Mouse (Mus musculus) retina, postnatal 1 day (tissue): ENCODE measurements at regions not wholly inside any gene's neighbourhood (a gene's known extent, or its start where the extent isn't known, plus 50 kb on each side); places are given as distances from the start of the nearest gene placed in this dataset.
"Not testable (repeated sequence)": the region's sequence is repeated elsewhere in the genome, so short reads cannot be mapped to it uniquely, and the experiment has no call there.

Source experiments
- DNase-seq: peaks from one replicate; pipeline ENCODE4 v3.0.0-alpha.2; 2012

DNA sequence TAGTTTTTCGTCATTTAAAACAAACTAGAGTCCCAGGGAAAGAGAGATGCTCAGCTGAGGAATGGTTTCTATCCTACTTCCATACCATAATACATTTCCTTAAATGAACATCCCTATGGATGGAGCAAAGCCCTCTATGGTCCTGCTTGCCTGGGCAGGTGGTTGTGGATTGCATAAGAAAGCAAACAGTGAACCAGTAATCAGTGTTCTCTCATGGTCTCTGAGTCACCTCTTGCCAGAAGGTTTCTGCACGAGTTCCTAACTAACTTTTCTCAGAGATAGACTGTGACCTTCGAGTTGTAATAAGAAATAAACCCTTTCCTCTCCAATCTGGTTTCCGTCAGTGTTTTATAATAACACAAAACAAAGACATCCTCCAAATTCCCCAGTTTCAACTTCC, 62.9 kb upstream of the Bet1 start:
- no peak for DNase-seq

DNA sequence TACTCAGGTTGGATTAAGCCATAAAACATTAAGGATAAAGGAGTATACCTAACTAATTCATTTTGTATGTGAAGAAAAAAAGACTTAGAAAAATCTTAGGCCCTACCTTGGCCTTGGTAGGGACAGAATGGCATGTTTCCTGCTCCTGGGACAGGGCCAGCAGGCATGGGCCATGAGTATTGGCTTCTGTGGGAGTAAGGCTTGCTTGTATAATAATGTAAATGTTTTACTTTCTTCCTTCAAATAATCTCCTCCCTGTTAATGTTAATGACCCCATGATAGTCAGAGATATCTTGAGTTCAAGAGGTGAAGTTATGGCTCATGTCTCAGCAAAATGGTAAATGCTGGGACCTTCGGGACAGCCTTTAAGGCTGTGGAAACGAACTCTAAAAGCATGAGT, 71.5 kb upstream of the Bet1 start:
- DNase-seq, result no peak

DNA sequence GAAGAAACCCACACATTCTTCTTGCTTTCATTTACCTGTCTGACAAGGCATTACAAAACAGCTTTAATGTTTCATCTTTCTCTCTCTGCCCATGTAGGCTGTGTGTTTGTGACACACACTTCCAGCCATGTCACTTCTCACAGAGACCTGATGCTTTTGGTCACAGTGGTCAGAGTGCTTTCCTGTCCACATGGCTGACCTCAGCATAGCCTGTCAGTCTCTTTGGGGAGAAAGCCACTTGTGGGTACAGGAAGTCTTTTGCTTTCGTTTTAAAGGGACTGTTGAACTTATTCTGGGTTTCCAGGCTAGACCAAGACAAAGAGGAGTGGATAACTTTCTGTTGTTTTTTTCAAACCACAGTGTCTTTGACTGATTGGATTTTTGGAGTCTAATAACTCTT, 77.0 kb upstream of the Bet1 start:
- no peak for DNase-seq

DNA sequence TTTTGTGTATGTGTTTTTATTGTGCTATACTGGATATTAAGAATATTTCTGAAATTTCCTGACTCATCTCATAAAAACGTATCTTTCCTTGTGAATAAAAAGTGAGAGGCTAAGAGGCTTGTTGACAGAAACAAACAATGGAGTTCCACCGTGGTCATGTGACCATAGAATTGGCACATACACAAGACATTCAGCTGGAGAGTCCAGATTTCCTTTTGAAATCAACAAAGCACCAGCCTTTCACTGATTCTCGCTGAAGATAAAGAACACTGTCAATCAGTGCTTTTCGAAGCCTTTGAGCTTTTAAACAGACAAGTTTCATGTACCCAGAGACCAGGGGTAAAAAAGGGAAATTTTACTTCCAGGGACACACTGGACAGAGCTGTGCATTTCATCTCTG, 80.3 kb upstream of the Bet1 start:
- no peak for DNase-seq

DNA sequence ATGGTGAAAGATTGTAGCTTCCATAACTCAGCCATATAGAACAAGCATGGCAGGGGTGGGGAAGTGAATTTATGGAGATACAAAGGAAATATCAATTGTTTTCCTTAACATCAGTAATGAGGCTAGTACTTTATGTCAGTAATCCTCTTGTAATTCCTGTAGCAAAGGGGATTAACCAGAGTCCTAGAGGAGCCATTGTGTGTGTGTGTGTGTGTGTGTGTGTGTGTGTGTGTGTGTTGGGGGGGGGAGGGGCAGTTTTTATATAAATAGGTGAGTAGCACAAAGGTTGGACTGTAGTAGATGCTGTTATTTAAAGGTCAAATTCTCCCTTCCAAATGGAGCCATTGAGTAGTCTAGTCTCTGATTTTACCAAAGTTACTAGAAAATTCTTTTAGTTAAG, 81.0 kb upstream of the Bet1 start:
- DNase-seq, result no peak

DNA sequence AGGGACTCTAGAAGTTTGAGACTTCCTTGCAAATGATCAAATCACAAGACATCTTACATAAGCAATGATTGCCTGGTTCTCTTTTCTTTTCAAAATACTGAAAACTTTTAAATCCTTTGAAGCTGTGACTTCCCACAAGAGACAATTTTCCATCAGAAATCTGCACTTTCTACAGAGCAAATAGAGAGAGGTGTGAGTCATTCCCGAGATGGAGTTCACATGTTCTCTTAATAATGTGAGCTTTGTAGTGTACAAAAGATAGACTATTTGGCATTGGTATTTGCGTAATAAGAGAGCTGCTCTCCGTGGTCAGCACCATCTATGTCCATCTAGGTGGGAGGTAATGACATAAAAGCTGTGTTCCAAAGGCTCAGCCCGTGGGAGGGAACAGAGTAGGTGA, 84.8 kb upstream of the Bet1 start:
- no peak for DNase-seq

DNA sequence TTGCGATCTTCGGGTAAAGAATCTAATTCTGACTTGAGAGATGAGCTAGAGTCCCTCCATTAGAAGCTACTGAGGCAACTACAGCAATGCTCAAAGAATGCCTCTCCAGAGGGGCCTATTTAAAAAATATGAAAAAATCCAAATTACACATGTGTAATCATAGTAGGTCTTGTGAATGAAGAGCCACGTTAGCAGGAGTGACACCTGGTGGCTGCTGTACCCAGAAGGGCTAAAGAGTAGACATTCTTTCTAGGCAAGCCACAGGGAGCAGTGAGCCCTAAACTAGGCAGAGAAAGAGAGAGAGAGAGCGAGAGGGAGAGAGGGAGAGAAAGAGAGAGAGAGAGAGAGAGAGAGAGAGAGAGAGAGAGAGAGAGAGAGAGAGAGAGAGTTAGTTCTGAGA, 100.9 kb upstream of the Bet1 start:
- DNase-seq, result no peak

DNA sequence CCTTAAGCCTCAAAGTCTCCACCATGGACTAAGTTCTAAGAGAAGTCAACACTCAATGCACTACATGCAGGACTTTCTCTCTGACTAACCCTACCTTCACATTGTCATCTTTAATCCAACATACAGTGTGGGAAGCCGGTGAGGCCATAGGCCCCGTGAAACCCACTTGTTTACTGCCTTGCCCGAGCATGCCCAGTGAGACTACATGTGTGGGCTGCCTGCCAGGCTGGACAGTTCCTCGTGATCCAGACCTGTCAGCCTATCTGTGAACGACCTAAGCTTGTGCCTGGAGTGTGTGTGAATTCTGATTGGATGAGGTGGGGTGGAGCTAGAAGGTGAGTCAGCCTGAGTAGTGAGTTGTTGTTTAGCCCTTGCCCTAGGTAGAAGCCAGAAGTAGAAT, 104.2 kb upstream of the Bet1 start:
- DNase-seq, result not testable (repeated sequence)

DNA sequence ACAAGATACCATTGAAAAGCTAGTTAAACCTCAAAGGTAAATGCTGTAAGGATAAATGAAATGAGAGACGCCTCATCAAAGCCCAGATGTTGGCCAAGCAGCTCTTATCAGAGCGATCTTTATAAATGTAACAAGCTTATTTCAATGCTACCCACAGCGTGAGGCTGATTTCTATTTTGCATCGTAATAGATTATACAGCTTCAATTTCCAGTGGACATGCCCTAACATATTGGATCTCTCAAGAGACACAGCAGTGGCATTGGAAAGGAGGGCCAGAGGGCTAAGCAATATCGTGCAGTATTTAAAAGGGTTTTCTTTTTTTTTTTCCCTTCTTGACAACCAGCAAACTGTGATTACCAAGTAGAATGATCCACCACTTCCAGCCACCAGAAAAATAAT, 106.5 kb upstream of the Bet1 start:
- DNase-seq, result no peak

DNA sequence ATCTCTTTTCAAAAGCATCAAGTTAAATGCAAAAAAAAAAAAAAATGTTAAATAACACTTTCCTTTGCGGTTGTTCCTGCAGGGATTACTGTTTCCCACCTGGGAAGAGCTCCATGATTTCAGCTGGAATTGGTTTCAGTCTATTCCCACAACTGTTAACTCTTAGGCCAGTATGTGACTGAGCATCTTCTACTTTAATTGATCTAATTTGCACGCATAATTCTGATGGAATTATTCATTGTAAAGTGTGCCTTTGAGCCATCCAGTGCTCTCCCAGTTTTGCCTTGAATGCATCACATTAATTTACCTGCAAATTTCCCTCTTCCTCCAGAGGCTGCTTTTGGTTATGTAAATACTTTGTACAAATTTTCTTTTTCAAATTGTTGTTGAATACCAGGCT, 114.4 kb upstream of the Bet1 start:
- DNase-seq, result no peak

DNA sequence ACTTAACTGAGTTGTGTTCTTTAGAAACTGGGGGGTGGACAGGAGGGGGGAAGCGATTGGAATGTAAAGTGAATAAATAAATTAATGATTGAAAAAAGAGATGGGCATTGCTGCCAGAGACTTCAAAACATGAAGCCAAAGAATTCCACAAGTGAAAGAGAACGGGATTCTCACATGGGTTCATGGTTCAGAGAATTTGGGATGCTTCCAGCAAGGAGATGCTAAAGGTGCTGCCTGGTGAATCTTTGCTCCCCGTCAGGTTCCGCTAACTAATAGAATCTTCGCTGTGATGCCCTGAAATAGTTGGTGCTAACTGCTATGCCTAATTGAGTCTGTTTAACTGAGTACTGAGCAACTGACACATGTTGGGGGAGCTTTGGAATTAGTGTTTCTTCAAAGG, 118.9 kb upstream of the Bet1 start:
- DNase-seq, result no peak

DNA sequence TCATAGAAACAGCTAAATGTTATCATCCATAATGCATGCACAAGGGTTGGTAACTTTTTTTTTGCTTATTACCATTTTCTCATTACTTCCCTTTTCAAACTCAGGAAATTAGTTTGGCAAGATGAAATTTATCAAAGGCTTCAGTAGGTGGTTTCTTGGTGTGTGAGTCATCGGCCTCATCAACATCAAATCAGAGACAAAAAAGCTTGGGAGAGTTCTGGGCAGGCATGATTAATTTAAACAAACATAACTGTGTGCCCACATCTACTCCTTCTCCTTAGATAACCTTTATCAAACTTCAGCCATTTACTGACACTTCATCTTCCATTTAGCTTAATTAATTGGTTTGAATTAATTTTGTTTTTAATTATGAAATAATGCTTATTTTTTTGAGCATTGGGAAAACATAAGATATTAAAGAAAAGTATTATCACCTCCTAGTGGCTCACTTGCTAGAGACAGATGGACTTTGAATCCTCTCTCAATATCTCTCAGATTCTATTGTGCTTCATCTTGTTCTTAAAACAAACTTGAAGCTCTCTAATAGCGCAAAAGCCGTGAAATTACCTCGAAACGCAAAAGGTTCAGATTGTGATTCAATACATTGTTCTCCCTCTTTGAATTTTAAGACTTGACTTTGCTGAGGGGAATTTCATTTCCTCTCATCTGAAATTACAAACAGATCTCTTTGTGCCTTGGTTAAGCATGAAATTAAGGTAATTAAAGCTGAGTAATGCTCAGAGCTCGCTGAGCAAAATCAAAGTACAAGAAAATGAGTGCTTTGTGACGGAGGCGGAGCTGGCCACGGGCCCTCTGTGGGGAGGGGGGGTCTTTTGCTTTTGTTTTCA, 158.7 kb upstream of the Bet1 start:
- no peak for DNase-seq

DNA sequence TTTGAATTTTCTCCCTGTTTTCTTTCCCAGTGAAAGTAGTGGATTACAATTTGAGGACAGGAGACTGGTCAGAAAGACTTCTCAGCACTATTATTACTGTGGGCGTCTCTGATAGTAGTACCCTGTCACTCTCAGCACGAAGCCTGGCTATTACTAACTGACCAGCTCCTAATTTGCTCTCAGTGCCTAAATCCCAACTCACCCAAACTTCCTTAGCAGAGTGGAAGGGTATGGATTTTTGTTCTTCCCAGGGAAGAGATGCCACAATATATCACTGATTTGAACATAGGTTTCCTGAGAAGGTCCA, 159.3 kb upstream of the Bet1 start:
- DNase-seq, result no peak

DNA sequence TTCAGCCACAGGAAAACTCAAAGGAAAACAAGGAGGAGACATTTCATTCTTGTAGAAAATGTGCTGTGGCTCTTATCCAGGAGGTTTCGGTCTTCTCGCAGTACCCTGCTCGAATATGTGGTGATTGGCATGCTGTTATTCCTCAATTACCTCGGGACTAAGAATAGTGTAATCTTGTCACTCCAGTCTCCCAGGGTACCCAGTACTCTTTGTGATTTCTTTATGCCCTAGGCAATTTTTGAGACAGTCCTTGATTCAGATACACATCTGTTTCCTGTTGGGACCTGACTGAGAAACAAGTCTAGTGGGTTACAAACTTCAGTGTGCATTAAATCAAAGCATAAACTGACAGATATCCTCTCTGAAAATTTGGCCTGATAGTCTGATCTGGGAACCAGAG, 189.8 kb upstream of the Bet1 start:
- DNase-seq, result peak; percentile 4

DNA sequence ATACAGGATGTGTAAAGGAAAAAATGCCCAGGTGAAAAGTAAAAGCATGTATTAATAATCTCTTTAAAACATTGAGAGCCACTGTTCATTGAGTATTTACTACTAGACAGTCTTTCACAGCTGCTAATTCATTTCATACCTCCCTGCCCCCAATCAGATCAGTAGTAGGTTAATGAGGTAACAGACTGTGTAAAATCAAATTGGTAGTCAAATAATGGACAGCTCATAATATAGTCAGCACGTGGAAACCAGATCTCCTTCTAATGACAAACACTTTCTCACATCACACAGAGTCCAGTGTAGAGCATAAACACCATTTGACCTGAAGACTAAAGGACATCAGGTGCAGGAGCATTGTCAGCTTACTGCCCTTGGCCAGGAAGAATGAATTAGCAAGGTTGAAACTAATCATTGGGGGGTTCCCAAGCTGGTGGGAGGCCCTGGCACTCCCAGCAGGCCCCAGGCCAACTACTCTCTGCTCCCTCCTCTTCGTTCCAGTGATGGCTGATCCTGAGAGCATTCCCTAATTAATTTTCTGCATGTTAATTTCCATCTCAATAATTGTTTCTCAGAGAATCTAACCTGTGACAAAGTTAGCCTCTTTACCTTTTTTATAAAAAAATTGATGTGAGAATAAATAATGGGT, 190.6 kb upstream of the Bet1 start:
- DNase-seq, result no peak

DNA sequence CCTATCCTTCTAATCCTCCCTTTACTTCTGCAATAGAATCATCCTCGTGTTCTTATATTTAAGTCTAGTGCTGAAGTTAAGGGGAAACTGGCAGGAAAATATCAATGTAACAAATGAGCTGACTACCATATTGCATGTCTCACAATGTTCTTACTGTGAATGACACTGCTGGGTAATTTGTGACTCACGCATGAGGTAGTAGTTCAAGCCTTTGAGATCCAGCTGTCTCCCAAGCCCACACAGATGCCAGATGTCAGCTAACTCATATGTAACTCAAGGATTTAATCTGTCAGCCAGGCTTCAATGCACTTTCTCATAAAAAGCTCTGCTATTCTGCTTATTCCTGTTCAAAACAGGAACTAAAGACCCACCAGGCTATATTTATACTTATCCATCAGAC, 204.6 kb upstream of the Bet1 start:
- no peak for DNase-seq

DNA sequence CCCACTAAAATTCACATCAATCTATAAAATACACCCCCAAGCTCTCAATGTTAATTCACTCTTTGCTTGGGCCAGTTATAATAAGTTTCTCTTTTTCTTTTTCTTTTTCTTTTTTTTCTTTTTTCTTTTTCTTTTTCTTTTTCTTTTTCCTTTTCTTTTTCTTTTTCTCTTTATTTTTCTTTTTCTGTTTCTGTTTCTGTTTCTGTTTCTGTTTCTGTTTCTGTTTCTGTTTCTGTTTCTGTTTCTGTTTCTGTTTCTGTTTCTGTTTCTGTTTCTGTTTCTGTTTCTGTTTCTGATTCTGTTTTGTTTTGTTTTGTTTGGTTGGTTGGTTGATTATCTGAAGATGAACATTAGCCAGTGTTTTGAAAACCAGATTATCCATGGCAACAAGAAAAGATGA, 201.2 kb upstream of the Col1a2 start:
- DNase-seq, result not testable (repeated sequence)

DNA sequence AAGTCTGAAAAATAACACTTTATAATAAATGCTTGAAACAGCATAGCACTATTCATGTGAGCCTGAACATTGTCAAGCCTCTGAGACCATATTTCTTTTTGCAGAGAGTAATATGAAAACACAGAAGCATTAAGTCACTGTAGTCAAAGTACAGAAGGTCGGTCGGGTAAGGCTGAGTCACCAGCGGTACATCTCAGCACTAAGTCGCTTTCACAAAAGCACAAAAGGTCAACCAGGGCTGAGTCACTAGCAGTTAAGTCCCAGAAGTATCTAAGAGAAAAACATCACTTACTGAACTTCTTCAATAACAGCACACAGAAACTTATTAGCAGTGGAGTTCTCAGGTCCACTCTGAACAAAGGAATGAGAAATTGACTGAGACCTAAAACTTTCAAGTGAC, 154.7 kb upstream of the Col1a2 start:
- no peak for DNase-seq

DNA sequence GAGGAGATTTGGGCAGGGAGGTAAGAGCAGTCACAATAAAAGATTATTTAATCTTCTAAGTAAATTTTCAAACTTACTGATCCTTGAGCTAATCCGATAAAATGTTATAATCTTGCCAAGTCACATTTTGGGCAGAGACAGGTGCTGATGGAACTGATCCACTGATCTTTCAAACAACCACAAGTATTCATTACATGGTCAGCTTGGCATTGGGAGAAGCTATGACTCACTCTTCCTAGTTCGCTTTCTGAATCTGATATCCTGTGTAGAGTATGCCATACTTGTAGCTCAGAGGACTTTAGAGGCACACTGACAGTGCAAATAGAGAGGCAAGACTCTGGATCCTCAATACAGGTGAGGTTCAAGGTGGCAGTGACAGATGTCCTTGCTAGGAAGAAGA, 142.4 kb upstream of the Col1a2 start:
- DNase-seq, result no peak

DNA sequence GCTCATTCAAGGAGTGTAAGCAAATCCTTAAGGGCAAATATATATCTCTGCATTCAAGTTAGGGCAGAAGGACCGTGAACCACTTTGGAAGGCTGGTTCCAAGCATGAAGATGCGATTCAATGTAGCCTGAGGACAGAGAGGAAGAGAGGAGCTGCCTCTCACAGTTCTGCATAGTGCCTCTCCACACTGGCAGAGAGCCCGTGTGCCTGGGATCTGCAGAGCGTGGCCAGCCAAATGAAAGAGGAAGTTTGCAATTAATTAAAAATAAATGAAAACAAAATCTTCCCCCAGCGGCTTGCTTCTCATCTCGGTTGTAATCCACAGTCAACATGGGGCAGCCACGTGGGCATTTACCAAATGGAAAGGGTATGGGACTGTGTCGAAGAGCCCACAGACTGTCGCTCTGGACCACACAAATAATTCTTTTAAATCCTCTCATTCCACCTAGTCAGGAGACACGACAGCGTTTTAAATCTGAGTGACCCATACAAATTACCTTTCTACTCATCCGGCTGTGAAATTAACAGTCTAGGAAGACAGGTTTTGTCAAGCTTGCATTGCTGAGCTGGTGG, 129.1 kb upstream of the Col1a2 start:
- DNase-seq, result no peak

DNA sequence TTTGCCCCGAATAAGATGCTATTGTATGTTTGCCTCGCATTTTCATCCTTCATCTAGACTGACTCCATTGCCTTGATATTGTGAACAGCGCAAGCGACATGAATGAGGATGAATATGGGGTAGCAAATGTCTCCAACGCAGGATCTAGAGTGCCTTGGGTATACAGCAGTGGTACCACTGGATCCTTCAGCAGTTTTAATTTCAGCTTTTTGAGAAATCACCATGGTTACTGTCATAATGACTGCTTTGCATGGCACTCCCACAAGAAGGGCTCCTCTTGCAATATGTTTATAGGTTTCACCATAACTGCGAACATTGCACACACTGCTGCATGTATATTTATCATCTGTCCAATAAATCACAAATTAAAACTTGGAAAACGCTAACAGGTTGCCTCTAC, 107.8 kb upstream of the Col1a2 start:
- DNase-seq, result no peak

DNA sequence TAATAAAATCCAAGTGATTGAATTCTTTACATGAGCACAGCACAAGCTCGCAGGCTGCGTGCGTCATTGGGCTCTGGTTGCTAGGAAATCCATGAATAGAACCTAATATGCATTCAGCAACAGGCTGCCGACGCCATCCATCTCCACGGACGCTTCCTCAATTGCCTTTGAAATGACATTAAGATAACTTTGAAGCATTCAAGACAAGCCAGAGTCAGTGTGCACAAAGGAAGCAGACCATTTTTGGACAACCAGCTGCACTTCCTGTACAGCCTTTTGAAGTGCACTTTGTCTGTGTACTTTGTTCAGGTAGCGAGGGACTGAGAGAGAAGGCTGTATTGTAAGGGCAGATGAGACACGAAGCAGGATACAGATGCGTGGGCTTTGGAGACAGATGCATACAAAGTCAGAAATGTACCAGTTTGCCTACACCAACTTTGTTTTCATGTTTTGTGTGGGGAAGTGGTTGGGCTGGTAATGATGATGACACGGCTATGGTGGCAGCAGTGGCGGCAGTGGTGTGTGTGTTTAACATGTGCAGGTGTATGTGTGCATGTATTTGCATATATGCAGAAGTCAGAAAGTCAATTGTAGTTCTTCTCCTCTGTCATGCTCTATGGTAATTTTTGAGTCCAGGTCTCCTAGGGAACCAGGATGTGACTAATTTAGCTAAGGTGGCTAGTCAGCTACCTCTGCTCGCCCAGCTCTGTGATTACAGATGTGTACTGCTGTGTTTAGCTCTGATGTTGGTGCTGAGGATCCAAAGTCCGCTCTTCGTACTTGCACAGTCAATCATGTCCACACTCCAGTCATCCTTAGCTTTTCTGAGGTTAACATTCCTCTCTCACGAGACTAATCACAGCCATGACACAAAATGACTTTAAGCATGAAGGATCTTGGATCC, 106.7 kb upstream of the Col1a2 start:
- no peak for DNase-seq

DNA sequence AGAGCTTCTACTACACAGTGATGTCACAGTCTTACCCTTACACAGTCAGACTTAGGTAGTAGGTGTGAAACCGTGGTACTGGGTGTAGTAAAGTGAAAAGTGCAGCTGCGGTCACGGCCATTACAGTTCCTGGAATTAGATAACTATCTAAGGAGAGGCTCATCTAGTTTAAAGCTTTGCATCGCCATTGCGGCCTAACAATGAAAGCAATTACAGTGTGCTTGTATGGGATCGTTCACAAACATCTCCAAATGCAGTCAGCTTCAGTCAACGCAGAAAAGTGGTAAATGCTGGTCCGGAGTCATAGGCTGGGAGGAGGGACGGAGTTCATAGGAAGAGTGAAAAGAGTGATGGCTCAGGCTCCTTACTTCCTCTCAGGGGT, 106.0 kb upstream of the Col1a2 start:
- no peak for DNase-seq

DNA sequence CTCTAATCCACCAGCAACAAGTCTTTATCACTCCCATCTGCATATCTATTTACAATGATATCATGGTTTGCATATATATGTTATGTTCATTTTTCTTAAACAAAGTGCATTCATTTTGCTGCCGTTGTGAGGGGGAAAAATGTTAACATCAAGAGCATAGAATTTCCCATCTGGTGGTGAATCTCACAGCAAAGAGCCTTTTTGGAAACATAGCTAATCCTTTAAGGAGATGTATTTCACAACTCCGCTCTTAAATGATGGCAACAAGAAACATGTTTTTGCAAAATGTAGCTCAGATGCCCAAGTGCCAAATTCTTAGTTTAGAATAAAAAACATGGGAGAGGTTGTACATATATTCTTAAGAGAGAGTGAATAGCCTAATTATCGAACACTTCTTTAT, 99.3 kb upstream of the Col1a2 start:
- no peak for DNase-seq
